In genomic region chr17:83600976-83601375, GRCm38 (mm10) we compare ENCODE assay signal across 20 mouse cellular contexts. TPM values are rescaled to one million over a fixed set of nuclear protein-coding genes. Genes with fewer than 3 reads are reported as not detected.
A peak's percentile ranks its signal among the peaks of the same experiment; 100 is the strongest.
DNase-seq lines count a peak whose midpoint lies in the region; ATAC-seq lines count a peak whose summit lies in the region.
"Had no signal": no experiment of that assay in that cellular context is flagged by ENCODE, and none has a peak within 500 bp of the region (broad histone marks: within the 10 kb centered on the region; RNA-seq: fewer than 3 reads in every experiment).

No protein-coding gene starts in this region.

- intact Hi-C loops in left cerebral cortex, postnatal 14 days (cut with DNase I): no loop called here

- no peak for DNase-seq in frontal cortex, postnatal 14 days (ENCODE audit: low spot score in 2 of 2)
- DNase-seq in left cerebral cortex, adult 11 months (ENCODE audit: low spot score): peak; percentile 33
- no peak for DNase-seq in left cerebral cortex, postnatal 14 days (ENCODE audit: low spot score in 2 of 2)
- peak; percentile 51 for DNase-seq in right cerebral cortex, adult 18-20 months
- no peak for DNase-seq in right cerebral cortex, postnatal 4 days
- DNase-seq in brain, adult 2 months (ENCODE audit: low read depth, low spot score): peak; percentile 65
- DNase-seq in layer of hippocampus, postnatal 25 days (ENCODE audit: extremely low spot score in 1 of 2, low spot score in 1 of 2): no peak
- DNase-seq: adrenal gland, adult 8-10 months; adrenal gland, postnatal 25 days; cerebellum, adult 18-20 months; cerebellum, adult 9-10 months; cerebellum, postnatal 14 days; forebrain, postnatal 0 days; gastrocnemius, postnatal 25 days; heart, adult 2 months had no signal

- ATAC-seq in frontal cortex, adult (ENCODE audit: low TSS enrichment): peak; percentile 80
- ATAC-seq: activated CD4-positive, CD25-positive, alpha-beta regulatory T cell, adult 4 months; forebrain, embryonic 14.5 days; forebrain, postnatal 0 days had no signal

RNA-seq across cellular contexts. Expression of gene Kcng3, which starts 30.7 kb away (rescaled TPM):
- 1 to 10 TPM; 8.1 to 8.2 TPM for total RNA-seq in left cerebral cortex, postnatal 14 days (2021)
- 1 to 10 TPM; 6.9 to 9.4 TPM for total RNA-seq in layer of hippocampus, postnatal 25 days (2021)
- total RNA-seq: gastrocnemius, postnatal 25 days; heart, adult 2 months; heart, postnatal 25 days; hematopoietic stem cell, adult 5-6 weeks had no signal

Comparison
In these comparisons a context has a peak if more than half of its experiments do, and no peak if none do; other contexts are left out.
1. DNase-seq: peak in left cerebral cortex, adult 11 months (single experiment), right cerebral cortex, adult 18-20 months (single experiment) and brain, adult 2 months (single experiment); none in frontal cortex, postnatal 14 days (0 of 2), left cerebral cortex, postnatal 14 days (0 of 2), right cerebral cortex, postnatal 4 days (single experiment) and layer of hippocampus, postnatal 25 days (0 of 2).